23 mouse cellular contexts compared by ENCODE assay signal in the genomic region with DNA sequence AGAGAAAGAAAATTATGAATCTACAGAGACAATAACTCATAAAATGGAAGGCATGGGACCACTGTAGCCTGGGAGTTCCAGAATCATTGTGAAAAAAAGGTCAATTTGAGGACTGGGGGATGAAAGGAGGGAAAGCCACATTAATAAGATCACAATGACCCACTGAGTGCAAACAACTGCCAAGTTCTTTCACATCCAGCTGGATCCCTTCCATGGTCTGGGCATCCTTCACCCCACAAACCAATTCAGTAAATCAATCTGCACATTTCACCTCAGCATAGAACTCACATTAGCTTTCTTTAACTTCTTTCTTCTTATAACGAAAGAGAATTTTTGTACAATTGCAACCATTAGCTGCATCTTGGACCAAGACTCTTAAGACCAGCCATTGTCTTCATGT.
A peak's percentile ranks its signal among the peaks of the same experiment; 100 is the strongest.
DNase-seq lines count a peak whose midpoint lies in the region; ATAC-seq and TF ChIP-seq lines count a peak whose summit lies in the region.
"Had no signal": no experiment of that assay in that cellular context is flagged by ENCODE, and none has a peak within 500 bp of the region (broad histone marks: within the 10 kb centered on the region; RNA-seq: fewer than 3 reads in every experiment).

No protein-coding gene starts in this region.

- no peak overlapping the region for H3K27ac ChIP-seq in hindbrain, postnatal 0 days
- no peak overlapping the region for H3K27ac ChIP-seq in hindbrain, embryonic 12.5 days
- no peak overlapping the region for H3K27ac ChIP-seq in stomach, postnatal 0 days (replicated peaks)
- H3K27ac ChIP-seq: embryonic facial prominence, embryonic 15.5 days; gastrocnemius, adult 2 months; heart, embryonic 10.5 days; hindbrain, embryonic 10.5 days; limb, embryonic 10.5 days; liver, embryonic 15.5 days; macrophage; midbrain, embryonic 10.5 days had no signal

- no peaks in the 10 kb centered on the region for H3K36me3 ChIP-seq in hindbrain, postnatal 0 days (ENCODE audit: insufficient read depth, low read length)
- H3K36me3 ChIP-seq in hindbrain, embryonic 12.5 days, result no peaks in the 10 kb centered on the region
- no peaks in the 10 kb centered on the region for H3K36me3 ChIP-seq in stomach, postnatal 0 days (ENCODE audit: control insufficient read depth, insufficient read depth, low read length)
- H3K36me3 ChIP-seq: embryonic facial prominence, embryonic 15.5 days; heart, embryonic 10.5 days; hindbrain, embryonic 10.5 days; limb, embryonic 10.5 days; liver, embryonic 15.5 days; midbrain, embryonic 10.5 days had no signal

- no peak overlapping the region for H3K4me2 ChIP-seq in hindbrain, postnatal 0 days (ENCODE audit: low read depth, low read length)
- no peak overlapping the region for H3K4me2 ChIP-seq in hindbrain, embryonic 12.5 days (replicated peaks)
- no peak overlapping the region for H3K4me2 ChIP-seq in stomach, postnatal 0 days (replicated peaks; ENCODE audit: low read depth)
- H3K4me2 ChIP-seq: embryonic facial prominence, embryonic 15.5 days; liver, embryonic 15.5 days had no signal

- H3K9ac ChIP-seq in hindbrain, postnatal 0 days (replicated peaks; ENCODE audit: low read length), result no peak overlapping the region
- no peak overlapping the region for H3K9ac ChIP-seq in hindbrain, embryonic 12.5 days
- no peak overlapping the region for H3K9ac ChIP-seq in stomach, postnatal 0 days (ENCODE audit: low read length)
- H3K9ac ChIP-seq: embryonic facial prominence, embryonic 15.5 days; liver, embryonic 15.5 days had no signal

- no peaks in the 10 kb centered on the region for H3K27me3 ChIP-seq in hindbrain, postnatal 0 days (ENCODE audit: insufficient read depth, low read length)
- no peaks in the 10 kb centered on the region for H3K27me3 ChIP-seq in hindbrain, embryonic 12.5 days
- H3K27me3 ChIP-seq in stomach, postnatal 0 days (ENCODE audit: control insufficient read depth, insufficient read depth, low read length), result no peaks in the 10 kb centered on the region
- H3K27me3 ChIP-seq: embryonic facial prominence, embryonic 15.5 days; liver, embryonic 15.5 days had no signal

- no peak overlapping the region for H3K4me3 ChIP-seq in hindbrain, postnatal 0 days (ENCODE audit: low read length)
- no peak overlapping the region for H3K4me3 ChIP-seq in hindbrain, embryonic 12.5 days
- H3K4me3 ChIP-seq in stomach, postnatal 0 days (ENCODE audit: low read depth, low read length), result no peak overlapping the region
- H3K4me3 ChIP-seq: embryonic facial prominence, embryonic 15.5 days; gastrocnemius, adult 2 months; heart, embryonic 10.5 days; hindbrain, embryonic 10.5 days; limb, embryonic 10.5 days; liver, embryonic 15.5 days; midbrain, embryonic 10.5 days had no signal

- no peak for TF ChIP-seq CTCF in hindbrain, postnatal 0 days (IDR thresholded peaks at IDR 0.05; ENCODE audit: low read depth)
- TF ChIP-seq CTCF in brain, embryonic 14.5 days (IDR thresholded peaks at IDR 0.05; ENCODE audit: borderline replicate concordance, extremely low read depth, insufficient read depth, insufficient read length), result no peak
- TF ChIP-seq CTCF in stomach, postnatal 0 days (IDR thresholded peaks at IDR 0.05; ENCODE audit: low read depth), result no peak

- H3K4me1 ChIP-seq in hindbrain, postnatal 0 days (ENCODE audit: insufficient read depth, low read length), result peaks cover 8% of the 10 kb centered on the region
- peaks cover 8% of the 10 kb centered on the region for H3K4me1 ChIP-seq in hindbrain, embryonic 12.5 days
- H3K4me1 ChIP-seq in stomach, postnatal 0 days (replicated peaks; ENCODE audit: control insufficient read depth, insufficient read depth), result no peaks in the 10 kb centered on the region
- H3K4me1 ChIP-seq: embryonic facial prominence, embryonic 15.5 days; heart, embryonic 10.5 days; limb, embryonic 10.5 days; liver, embryonic 15.5 days had no signal

- peak; percentile 34 for DNase-seq in hindbrain, postnatal 0 days (ENCODE audit: low spot score)
- DNase-seq in adipocyte (ENCODE audit: low spot score), result peak; percentile 51
- peak; percentile 67 for DNase-seq in brain, embryonic 14.5 days (ENCODE audit: low read depth)
- peak; percentile 71 for DNase-seq in cerebellum, adult 9-11 months
- no peak for DNase-seq in thymus, postnatal 4 days
- no peak for DNase-seq in stomach, postnatal 0 days (ENCODE audit: low spot score)
- DNase-seq in kidney, adult 11 months, result no peak
- DNase-seq: adrenal gland, postnatal 14 days; gastrocnemius, adult 2 months; layer of hippocampus, adult 9-11 months; liver; right cerebral cortex, postnatal 14 days; spleen, adult 18-20 months had no signal

- TF ChIP-seq POLR2A in brain, embryonic 14.5 days (IDR thresholded peaks at IDR 0.05; ENCODE audit: borderline replicate concordance, extremely low read depth, insufficient read depth, insufficient read length, poor library complexity, severe bottlenecking), result no peak

- no peak for ATAC-seq in hindbrain, postnatal 0 days
- no peak for ATAC-seq in hindbrain, embryonic 12.5 days (ENCODE audit: low FRiP score)
- ATAC-seq in stomach, postnatal 0 days (ENCODE audit: low FRiP score, low TSS enrichment), result no peak
- ATAC-seq: intestine, postnatal 0 days; lung, postnatal 0 days had no signal

- WGBS in hindbrain, postnatal 0 days, result 87% methylated on average over 1 of the region's 1 CpGs
- 97% methylated on average over 1 of the region's 1 CpGs for WGBS in hindbrain, embryonic 12.5 days
- WGBS in stomach, postnatal 0 days, result 90% methylated on average over 1 of the region's 1 CpGs

- no peak for TF ChIP-seq EP300 in stomach, postnatal 0 days (optimal IDR thresholded peaks at IDR 0.05)

- no peaks in the 10 kb centered on the region for H3K9me3 ChIP-seq in hindbrain, postnatal 0 days (ENCODE audit: low read length)
- no peaks in the 10 kb centered on the region for H3K9me3 ChIP-seq in hindbrain, embryonic 12.5 days (replicated peaks)
- H3K9me3 ChIP-seq in stomach, postnatal 0 days (ENCODE audit: control insufficient read depth, low read length), result no peaks in the 10 kb centered on the region
- H3K9me3 ChIP-seq: embryonic facial prominence, embryonic 15.5 days; heart, embryonic 10.5 days; hindbrain, embryonic 10.5 days; limb, embryonic 10.5 days; liver, embryonic 15.5 days; midbrain, embryonic 10.5 days had no signal

Comparison
In these comparisons a context has a peak if more than half of its experiments do, and no peak if none do; other contexts are left out.
1. DNase-seq: peak in hindbrain, postnatal 0 days (single experiment), adipocyte (single experiment), brain, embryonic 14.5 days (single experiment) and cerebellum, adult 9-11 months (single experiment); none in thymus, postnatal 4 days (single experiment), stomach, postnatal 0 days (single experiment) and kidney, adult 11 months (single experiment).